ENCODE assay signal across 8 mouse cellular contexts in the genomic region with DNA sequence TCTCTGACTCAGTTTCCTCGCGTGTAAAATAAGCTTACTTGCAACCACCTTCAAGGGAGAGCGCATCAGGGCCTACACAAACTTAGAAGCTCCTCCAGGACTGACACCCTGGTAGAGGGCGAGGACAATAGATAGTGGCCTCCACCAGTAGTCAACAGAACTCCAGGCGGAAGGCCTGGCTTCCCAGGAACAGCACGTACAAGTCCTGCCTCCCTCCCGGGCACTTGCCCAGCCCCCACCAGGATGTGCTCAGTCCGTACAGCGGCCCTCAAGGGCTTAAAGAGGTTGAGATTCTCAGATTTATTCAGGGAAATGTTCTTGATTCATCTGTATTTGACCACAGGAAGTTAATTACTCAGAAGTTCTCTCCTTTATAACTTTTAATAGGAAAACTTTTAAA. TPM values are rescaled to one million over a fixed set of nuclear protein-coding genes. Genes with fewer than 3 reads are reported as not detected.
DNase-seq lines count a peak whose midpoint lies in the region; ATAC-seq lines count a peak whose summit lies in the region.

No protein-coding gene starts in this region.

- peak overlapping the region; percentile 17; the same call in 1 of the 2 replicates for H3K27ac ChIP-seq in forebrain, embryonic 10.5 days
- H3K27ac ChIP-seq in limb, embryonic 13.5 days = no peak overlapping the region
- H3K27ac ChIP-seq in midbrain, embryonic 15.5 days = no peak overlapping the region

- H3K4me2 ChIP-seq in limb, embryonic 13.5 days (replicated peaks) = peak overlapping the region; percentile 96
- peak overlapping the region; percentile 99 for H3K4me2 ChIP-seq in midbrain, embryonic 15.5 days

- H3K27me3 ChIP-seq in forebrain, embryonic 10.5 days (ENCODE audit: poor library complexity, severe bottlenecking) = peaks cover 41% of the 10 kb centered on the region
- peaks cover 4% of the 10 kb centered on the region; the same call in 1 of the 2 replicates for H3K27me3 ChIP-seq in limb, embryonic 13.5 days
- peaks cover 34% of the 10 kb centered on the region for H3K27me3 ChIP-seq in midbrain, embryonic 15.5 days (replicated peaks)

- H3K4me1 ChIP-seq in forebrain, embryonic 10.5 days = peaks cover 23% of the 10 kb centered on the region
- peaks cover 22% of the 10 kb centered on the region for H3K4me1 ChIP-seq in limb, embryonic 13.5 days
- peaks cover 16% of the 10 kb centered on the region for H3K4me1 ChIP-seq in midbrain, embryonic 15.5 days

- H3K4me3 ChIP-seq in forebrain, embryonic 10.5 days = peak overlapping the region; percentile 82
- peak overlapping the region; percentile 71 for H3K4me3 ChIP-seq in limb, embryonic 13.5 days
- peak overlapping the region; percentile 60; the same call in 1 of the 2 replicates for H3K4me3 ChIP-seq in midbrain, embryonic 15.5 days

- 16% methylated on average over 9 of the region's 9 CpGs for WGBS in forebrain, embryonic 10.5 days
- 44% methylated on average over 9 of the region's 9 CpGs for WGBS in limb, embryonic 13.5 days
- 27% methylated on average over 9 of the region's 9 CpGs for WGBS in midbrain, embryonic 15.5 days

- no peak for ATAC-seq in limb, embryonic 13.5 days (ENCODE audit: low FRiP score, low read depth)
- no peak for ATAC-seq in midbrain, embryonic 15.5 days (replicated peaks)

- H3K9ac ChIP-seq in limb, embryonic 13.5 days = no peak overlapping the region
- no peak overlapping the region for H3K9ac ChIP-seq in midbrain, embryonic 15.5 days

- no peaks in the 10 kb centered on the region; the same call in 1 of the 2 replicates for H3K36me3 ChIP-seq in forebrain, embryonic 10.5 days (replicated peaks)
- H3K36me3 ChIP-seq in limb, embryonic 13.5 days = no peaks in the 10 kb centered on the region
- H3K36me3 ChIP-seq in midbrain, embryonic 15.5 days (replicated peaks) = no peaks in the 10 kb centered on the region

- peak; percentile 22 for DNase-seq in adrenal gland, adult 2 months
- no peak for DNase-seq in forebrain, embryonic 10.5 days (ENCODE audit: extremely low spot score, low spot score)
- peak; percentile 38 for DNase-seq in heart, postnatal 4 days
- DNase-seq in cerebellum, postnatal 14 days = no peak
- no peak for DNase-seq in urinary bladder, postnatal 36 days (ENCODE audit: low spot score in 2 of 2)
- DNase-seq in ovary, adult 18-20 months (ENCODE audit: low spot score) = no peak

- no peaks in the 10 kb centered on the region for H3K9me3 ChIP-seq in forebrain, embryonic 10.5 days
- no peaks in the 10 kb centered on the region for H3K9me3 ChIP-seq in limb, embryonic 13.5 days
- no peaks in the 10 kb centered on the region for H3K9me3 ChIP-seq in midbrain, embryonic 15.5 days

RNA-seq across cellular contexts. Expression of a gene that starts 1.1 kb away (rescaled TPM):
- total RNA-seq in adrenal gland, adult 2 months (2021) = 1 to 10 TPM; 4.9 to 7.3 TPM
- 23.2 and 32.4 TPM in 2 replicates for polyA plus RNA-seq in adrenal gland, adult 2 months (2012; rRNA removed)
- polyA plus RNA-seq in forebrain, embryonic 10.5 days (2016; fragmentation: Nextera tagmentation; extraction: Ambion mirVana) = 22.8 and 23.0 TPM in 2 replicates
- 1 to 10 TPM; 8.7 to 9.8 TPM for total RNA-seq in heart, postnatal 4 days (2021)
- 17.9 and 20.4 TPM in 2 replicates for polyA plus RNA-seq in limb, embryonic 13.5 days (2015; fragmentation: Nextera tagmentation; extraction: Ambion mirVana)
- polyA plus RNA-seq in midbrain, embryonic 15.5 days (2015; fragmentation: Nextera tagmentation; extraction: Ambion mirVana) = 7.3 and 7.5 TPM in 2 replicates

Comparison
In these comparisons a context has a peak if more than half of its experiments do, and no peak if none do; other contexts are left out.
1. DNase-seq: peak in adrenal gland, adult 2 months (single experiment) and heart, postnatal 4 days (single experiment); none in forebrain, embryonic 10.5 days (single experiment), cerebellum, postnatal 14 days (0 of 2), urinary bladder, postnatal 36 days (0 of 2) and ovary, adult 18-20 months (single experiment).
2. Peak in every context shown above with its lines, with median percentiles within 50 percentile points of each other: H3K4me3 ChIP-seq.